Mouse (Mus musculus): Measurements from ENCODE around the gene Dazl. TPM values are rescaled to one million over a fixed set of nuclear protein-coding genes. Genes with fewer than 3 reads are reported as not detected.
A peak's percentile ranks its signal among the peaks of the same experiment; 100 is the strongest.
"Not testable (repeated sequence)": the region's sequence is repeated elsewhere in the genome, so short reads cannot be mapped to it uniquely, and the experiment has no call there.

The Dazl gene
- polyA plus RNA-seq, 1 experiment, result 0.25 TPM

DNA sequence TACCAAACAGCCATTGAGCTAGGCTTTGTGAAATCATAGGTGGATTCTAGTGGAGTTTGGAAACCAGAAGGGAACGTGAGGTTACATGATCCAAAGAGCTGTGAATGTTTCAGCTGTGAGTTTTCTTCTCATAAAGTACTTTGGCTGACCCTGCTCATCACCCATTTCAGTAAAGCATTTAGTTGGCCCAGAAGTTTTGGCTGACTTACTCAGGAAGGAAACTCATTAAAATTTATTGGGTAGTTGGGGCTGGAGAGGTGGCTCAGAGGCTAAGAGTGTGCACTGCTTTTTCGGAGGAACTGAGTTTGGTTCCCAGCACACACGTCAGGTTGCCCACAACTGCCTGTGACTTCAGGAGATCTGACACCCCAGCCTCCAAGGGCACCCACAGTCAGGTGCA is 9.4 kb upstream of the Dazl start:
- no peaks in the 10 kb centered on the region for H3K27me3 ChIP-seq (ENCODE audit: control insufficient read depth, insufficient read depth, low read length)
- DNase-seq, result no peak
- TF ChIP-seq CTCF (IDR thresholded peaks at IDR 0.05; ENCODE audit: borderline replicate concordance, insufficient read depth, low read depth, low read length), result no peak
- no peak overlapping the region for H3K4me3 ChIP-seq (replicated peaks; ENCODE audit: insufficient read depth, low read depth, low read length)
- WGBS, result 89% methylated on average over 3 of the region's 3 CpGs
- no peak overlapping the region for H3K27ac ChIP-seq (ENCODE audit: insufficient read depth, low read length)
- no peaks in the 10 kb centered on the region for H3K4me1 ChIP-seq (ENCODE audit: control insufficient read depth, insufficient read depth, low read length)

DNA sequence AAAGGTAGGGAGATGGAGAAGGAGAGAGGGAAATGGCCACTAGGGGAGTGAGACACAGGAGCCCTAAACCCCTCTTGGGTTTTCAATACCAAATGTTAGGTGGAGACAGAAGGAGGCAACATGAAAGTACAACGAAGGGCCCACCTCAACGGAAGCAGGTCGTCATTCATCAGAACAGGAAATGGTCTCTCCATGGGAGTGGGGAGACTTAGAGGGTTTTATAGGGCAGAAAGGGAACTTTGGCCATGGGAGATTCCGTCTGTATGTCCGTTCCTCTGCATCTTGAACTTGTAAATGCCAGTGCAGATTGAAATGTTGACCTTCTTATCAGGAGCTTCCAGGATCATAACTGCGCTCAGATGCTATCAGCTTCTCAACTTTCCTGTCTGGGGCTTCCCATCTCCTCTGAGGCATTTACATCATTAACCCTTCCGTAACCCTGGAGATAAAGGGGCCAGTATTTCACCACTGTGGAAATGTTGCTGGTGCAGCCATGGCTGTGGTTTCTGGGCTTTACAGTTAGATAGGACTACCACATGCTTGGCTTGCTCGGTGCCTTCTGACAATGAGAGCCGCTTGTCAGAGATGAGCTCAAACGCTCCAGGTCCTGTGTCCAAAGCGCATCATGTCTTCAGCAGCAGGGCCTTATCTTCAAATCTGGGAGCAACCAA is 6.9 kb upstream of the Dazl start:
- no peak overlapping the region for H3K27ac ChIP-seq (ENCODE audit: insufficient read depth, low read length)
- no peak for DNase-seq
- 95% methylated on average over 11 of the region's 11 CpGs for WGBS
- no peaks in the 10 kb centered on the region for H3K27me3 ChIP-seq (ENCODE audit: control insufficient read depth, insufficient read depth, low read length)
- no peak for TF ChIP-seq CTCF (IDR thresholded peaks at IDR 0.05; ENCODE audit: borderline replicate concordance, insufficient read depth, low read depth, low read length)
- no peak for TF ChIP-seq POLR2A (IDR thresholded peaks at IDR 0.05; ENCODE audit: borderline replicate concordance, insufficient read depth, low read length)
- H3K4me1 ChIP-seq (ENCODE audit: control insufficient read depth, insufficient read depth, low read length), result no peaks in the 10 kb centered on the region
- H3K4me3 ChIP-seq (replicated peaks; ENCODE audit: insufficient read depth, low read depth, low read length), result no peak overlapping the region

- H3K4me1 ChIP-seq (ENCODE audit: control insufficient read depth, insufficient read depth, low read length), result no peaks in the 10 kb centered on the region
- H3K4me3 ChIP-seq (replicated peaks; ENCODE audit: insufficient read depth, low read depth, low read length), result no peak overlapping the region
- no peaks in the 10 kb centered on the region for H3K27me3 ChIP-seq (ENCODE audit: control insufficient read depth, insufficient read depth, low read length)
- TF ChIP-seq POLR2A (IDR thresholded peaks at IDR 0.05; ENCODE audit: borderline replicate concordance, insufficient read depth, low read length) (no peak), CTCF (IDR thresholded peaks at IDR 0.05; ENCODE audit: borderline replicate concordance, insufficient read depth, low read depth, low read length) (no peak)
- 57% methylated on average over 7 of the region's 7 CpGs for WGBS
- no peak overlapping the region for H3K27ac ChIP-seq (ENCODE audit: insufficient read depth, low read length)
- no peak for DNase-seq
Measured at GRCm38 (mm10) chr17:50298821-50299220, 5.4 kb upstream of the Dazl start.

GRCm38 (mm10) chr17:50294726-50295125 is 1.3 kb upstream of the Dazl start:
- Histone ChIP-seq H3K4me3 (replicated peaks; ENCODE audit: insufficient read depth, low read depth, low read length) (no peak overlapping the region), H3K27me3 (ENCODE audit: control insufficient read depth, insufficient read depth, low read length) (no peaks in the 10 kb centered on the region), H3K4me1 (ENCODE audit: control insufficient read depth, insufficient read depth, low read length) (no peaks in the 10 kb centered on the region), H3K27ac (ENCODE audit: insufficient read depth, low read length) (no peak overlapping the region)
- WGBS, result 36% methylated on average over 12 of the region's 12 CpGs
- TF ChIP-seq POLR2A (IDR thresholded peaks at IDR 0.05; ENCODE audit: borderline replicate concordance, insufficient read depth, low read length) (no peak), CTCF (IDR thresholded peaks at IDR 0.05; ENCODE audit: borderline replicate concordance, insufficient read depth, low read depth, low read length) (no peak)
- DNase-seq, result peak; percentile 40 to 53

DNA sequence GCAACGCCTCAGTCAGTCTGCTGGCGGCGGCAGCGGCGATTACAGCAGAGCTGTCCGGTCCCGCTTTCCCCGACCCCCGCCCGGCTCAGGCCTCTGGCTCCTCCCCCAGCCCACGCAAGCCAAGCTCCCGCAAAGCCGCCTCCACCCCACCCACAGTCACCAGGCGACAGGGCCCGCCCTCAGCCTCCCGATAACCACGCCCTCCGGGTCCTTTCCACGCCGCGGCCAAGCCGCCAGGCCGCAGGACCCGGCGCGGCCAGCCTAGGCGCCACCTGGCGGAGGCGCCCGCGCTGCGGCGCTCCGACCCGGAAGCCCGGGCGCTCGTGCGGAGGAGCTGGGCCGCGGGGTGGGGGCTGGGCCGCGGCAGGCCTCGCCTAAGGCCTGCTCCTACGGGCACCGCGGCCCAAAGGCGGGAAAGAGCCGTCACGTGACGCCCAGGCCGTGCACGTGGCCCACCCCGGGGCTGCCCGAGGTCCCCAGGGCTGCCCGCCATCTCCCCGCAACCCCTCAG is 720 bp downstream of the Dazl start:
- peak; percentile 27; the same call in 1 of the 2 replicates for TF ChIP-seq POLR2A (IDR thresholded peaks at IDR 0.05; ENCODE audit: borderline replicate concordance, insufficient read depth, low read length)
- peak; percentile 48 for TF ChIP-seq CTCF (IDR thresholded peaks at IDR 0.05; ENCODE audit: borderline replicate concordance, insufficient read depth, low read depth, low read length)
- peak; percentile 92 to 93 for DNase-seq
- Histone ChIP-seq H3K4me1 (ENCODE audit: control insufficient read depth, insufficient read depth, low read length) (no peaks in the 10 kb centered on the region), H3K27ac (ENCODE audit: insufficient read depth, low read length) (no peak overlapping the region), H3K27me3 (ENCODE audit: control insufficient read depth, insufficient read depth, low read length) (no peaks in the 10 kb centered on the region), H3K4me3 (replicated peaks; ENCODE audit: insufficient read depth, low read depth, low read length) (peak overlapping the region; percentile 64)
- 5% methylated on average over 56 of the region's 57 CpGs for WGBS

DNA sequence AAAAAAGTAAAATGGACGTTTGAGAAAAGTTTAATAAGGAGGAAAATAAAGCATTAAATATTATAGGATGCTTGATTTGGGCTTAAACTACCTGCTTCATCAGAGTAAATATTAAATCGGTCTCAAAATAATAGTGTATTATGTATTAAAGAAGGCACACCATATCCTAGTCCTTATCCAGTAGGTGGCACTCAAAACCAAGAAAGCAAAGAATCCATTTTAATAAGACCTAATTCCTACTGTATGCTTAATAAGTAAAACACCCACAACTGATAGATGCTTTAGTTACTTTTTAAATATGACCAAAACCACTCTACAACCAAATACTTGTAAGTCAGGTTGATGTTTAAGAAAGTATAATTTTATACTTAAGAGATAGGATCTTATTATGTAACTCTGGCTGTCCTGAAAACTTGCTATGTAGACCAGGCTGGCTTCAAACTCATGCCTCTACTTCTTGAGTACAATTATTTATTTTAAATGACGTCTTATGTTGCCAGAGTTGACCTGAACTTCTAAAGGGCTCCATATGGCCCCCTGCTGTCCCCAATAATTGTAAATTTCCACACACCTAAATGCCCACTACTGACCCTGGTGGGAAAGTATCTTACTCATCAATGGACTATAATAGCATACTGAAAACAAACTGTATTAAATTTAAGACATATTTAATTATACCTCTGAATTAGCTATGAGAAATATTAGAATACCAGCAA is 1.8 kb downstream of the Dazl start:
- peak; percentile 27 to 62 for DNase-seq
- H3K27ac ChIP-seq (ENCODE audit: insufficient read depth, low read length), result no peak overlapping the region

GRCm38 (mm10) chr17:50284845-50285244 is 8.6 kb downstream of the Dazl start:
- no peak for TF ChIP-seq POLR2A (IDR thresholded peaks at IDR 0.05; ENCODE audit: borderline replicate concordance, insufficient read depth, low read length)
- no peak for TF ChIP-seq CTCF (IDR thresholded peaks at IDR 0.05; ENCODE audit: borderline replicate concordance, insufficient read depth, low read depth, low read length)
- Histone ChIP-seq H3K4me1 (ENCODE audit: control insufficient read depth, insufficient read depth, low read length) (no peaks in the 10 kb centered on the region), H3K27ac (ENCODE audit: insufficient read depth, low read length) (no peak overlapping the region), H3K4me3 (replicated peaks; ENCODE audit: insufficient read depth, low read depth, low read length) (no peak overlapping the region), H3K27me3 (ENCODE audit: control insufficient read depth, insufficient read depth, low read length) (no peaks in the 10 kb centered on the region)
- 88% methylated on average over 6 of the region's 6 CpGs for WGBS
- no peak for DNase-seq

More for the DNA sequence above, 1.8 kb downstream of the Dazl start:
- Histone ChIP-seq H3K4me3 (replicated peaks; ENCODE audit: insufficient read depth, low read depth, low read length) (no peak overlapping the region), H3K27me3 (ENCODE audit: control insufficient read depth, insufficient read depth, low read length) (no peaks in the 10 kb centered on the region), H3K4me1 (ENCODE audit: control insufficient read depth, insufficient read depth, low read length) (no peaks in the 10 kb centered on the region)
- WGBS, result 4% methylated on average over 3 of the region's 3 CpGs
- peak; percentile 29; the same call in 1 of the 2 replicates for TF ChIP-seq CTCF (IDR thresholded peaks at IDR 0.05; ENCODE audit: borderline replicate concordance, insufficient read depth, low read depth, low read length)
- no peak for TF ChIP-seq POLR2A (IDR thresholded peaks at IDR 0.05; ENCODE audit: borderline replicate concordance, insufficient read depth, low read length)

GRCm38 (mm10) chr17:50261615-50262014 is 31.8 kb downstream of the Dazl start:
- not testable (repeated sequence) for DNase-seq; H3K27ac ChIP-seq (ENCODE audit: insufficient read depth, low read length); H3K4me3 ChIP-seq (replicated peaks; ENCODE audit: insufficient read depth, low read depth, low read length); H3K4me1 ChIP-seq (ENCODE audit: control insufficient read depth, insufficient read depth, low read length); H3K27me3 ChIP-seq (ENCODE audit: control insufficient read depth, insufficient read depth, low read length)
- WGBS, result 78% methylated on average over 4 of the region's 4 CpGs

All from cerebellum, adult 2 months (tissue).